Mouse (Mus musculus) MEL (cell line): ENCODE data around the gene Rnf103. TPM values are rescaled to one million over a fixed set of nuclear protein-coding genes. Genes with fewer than 3 reads are reported as not detected.

Experiments used
- DNase-seq: peaks from one replicate; pipeline ENCODE4 v3.0.0; 2011; ENCODE audit warnings: low read depth, low spot score
- H3K27ac ChIP-seq: 2 replicates; pipeline ENCODE4 v1.5.1; 2012; ENCODE audit warnings: low read depth, mild to moderate bottlenecking, control low read depth, low read length, moderate library complexity; ENCODE audit not compliant: control insufficient read depth
- H3K27me3 ChIP-seq, 2 experiments: fragments of 150-350 bp in 1 of 2; sonication (generic) in 1 of 2; 2 replicates each; pipeline ENCODE4 v1.6.1; 2012; ENCODE audit warnings: low read length in 2 of 2, mild to moderate bottlenecking in 2 of 2, improper control_type of control experiment in 1 of 2, moderate library complexity in 1 of 2; ENCODE audit not compliant: insufficient read depth in 2 of 2, control insufficient read depth in 1 of 2
- H3K36me3 ChIP-seq, 2 experiments: 2 replicates each; pipeline ENCODE4 v1.6.1; 2012 to 2014; ENCODE audit warnings: low read length in 2 of 2, improper control_type of control experiment in 1 of 2, inconsistent platforms in 1 of 2, mild to moderate bottlenecking in 1 of 2; ENCODE audit not compliant: insufficient read depth in 2 of 2, control insufficient read depth in 1 of 2
- H3K4me1 ChIP-seq, 2 experiments: fragments of 150-350 bp in 1 of 2; sonication (generic) in 1 of 2; 2 replicates each; pipeline ENCODE4 v1.6.1; 2012; ENCODE audit warnings: low read length in 2 of 2, improper control_type of control experiment in 1 of 2, mild to moderate bottlenecking in 1 of 2; ENCODE audit not compliant: insufficient read depth in 2 of 2, control insufficient read depth in 1 of 2
- H3K4me3 ChIP-seq, 2 experiments: fragments of 150-350 bp in 1 of 2; sonication (generic) in 1 of 2; 2 replicates each; pipeline ENCODE4 v1.5.1; 2012; ENCODE audit warnings: low read depth in 2 of 2, low read length in 2 of 2, mild to moderate bottlenecking in 2 of 2, moderate library complexity in 2 of 2, control low read depth in 1 of 2, improper control_type of control experiment in 1 of 2; ENCODE audit not compliant: control insufficient read depth in 1 of 2, insufficient read depth in 1 of 2
- H3K79me2 ChIP-seq: 2 replicates; pipeline ENCODE4 v1.6.1; 2012; ENCODE audit warnings: mild to moderate bottlenecking, low read length, moderate library complexity; ENCODE audit not compliant: control insufficient read depth, poor library complexity, insufficient read depth
- H3K9ac ChIP-seq: 2 replicates; pipeline ENCODE4 v1.6.1; 2012; ENCODE audit warnings: low read depth, mild to moderate bottlenecking, control low read depth, low read length, moderate library complexity; ENCODE audit not compliant: control insufficient read depth, poor library complexity, severe bottlenecking
- H3K9me3 ChIP-seq: fragments of 150-350 bp; sonication (generic); replicated peaks from 2 replicates; pipeline ENCODE4 v1.6.1; 2012; ENCODE audit warnings: mild to moderate bottlenecking, low read length, improper control_type of control experiment, moderate library complexity; ENCODE audit not compliant: insufficient read depth
- CHD1 ChIP-seq: IDR thresholded peaks from 2 replicates; pipeline ENCODE4 v1.6.1; 2012; ENCODE audit warnings: low read depth, mild to moderate bottlenecking, inconsistent platforms, low read length, improper control_type of control experiment
- CTCF ChIP-seq, 3 experiments: IDR thresholded peaks in 2 of 3; conservative IDR thresholded peaks in 1 of 3; 2 replicates each; pipeline ENCODE4 v1.5.1; 2011 to 2012; ENCODE audit warnings: low read length in 3 of 3, low read depth in 2 of 3, mild to moderate bottlenecking in 2 of 3, improper control_type of control experiment in 1 of 3, inconsistent platforms in 1 of 3, mixed read lengths in 1 of 3, moderate library complexity in 1 of 3; ENCODE audit not compliant: control insufficient read depth in 1 of 3, insufficient read depth in 1 of 3, poor library complexity in 1 of 3, severe bottlenecking in 1 of 3
- EP300 ChIP-seq, 2 experiments: IDR thresholded peaks; 2 replicates each; pipeline ENCODE4 v1.6.1; 2011; ENCODE audit warnings: improper control_type of control experiment in 2 of 2, low read length in 2 of 2, low read depth in 1 of 2, mild to moderate bottlenecking in 1 of 2
- ETS1 ChIP-seq: IDR thresholded peaks from 2 replicates; pipeline ENCODE4 v1.6.1; 2012; ENCODE audit warnings: low read depth, mild to moderate bottlenecking, inconsistent platforms, low read length, improper control_type of control experiment, moderate library complexity
- GATA1 ChIP-seq: IDR thresholded peaks from 2 replicates; pipeline ENCODE4 v1.6.1; 2011; ENCODE audit warnings: low read depth, low read length, improper control_type of control experiment
- HCFC1 ChIP-seq: IDR thresholded peaks from 2 replicates; pipeline ENCODE4 v1.6.1; 2012; ENCODE audit warnings: low read depth, mild to moderate bottlenecking, inconsistent platforms, low read length, improper control_type of control experiment, moderate library complexity
- JUND ChIP-seq: IDR thresholded peaks from 2 replicates; pipeline ENCODE4 v1.6.1; 2011; ENCODE audit warnings: low read depth, mild to moderate bottlenecking, improper control_type of control experiment, low read length
- MAFK ChIP-seq: IDR thresholded peaks from 2 replicates; pipeline ENCODE4 v1.6.1; 2011; ENCODE audit warnings: low read depth, mild to moderate bottlenecking, low read length, improper control_type of control experiment, borderline replicate concordance
- MYB ChIP-seq: IDR thresholded peaks from 2 replicates; pipeline ENCODE4 v1.6.1; 2011; ENCODE audit warnings: mild to moderate bottlenecking, low read depth, low read length, improper control_type of control experiment
- MYC ChIP-seq: IDR thresholded peaks from 2 replicates; pipeline ENCODE4 v1.6.1; 2011; ENCODE audit warnings: low read depth, mild to moderate bottlenecking, low read length, improper control_type of control experiment, moderate library complexity
- NELFE ChIP-seq: IDR thresholded peaks from 2 replicates; pipeline ENCODE4 v1.6.1; 2011; ENCODE audit warnings: low read depth, low read length, improper control_type of control experiment
- NRF1 ChIP-seq: IDR thresholded peaks from 2 replicates; pipeline ENCODE4 v1.6.1; 2014; ENCODE audit warnings: low read depth, mild to moderate bottlenecking, inconsistent platforms, low read length, improper control_type of control experiment, moderate library complexity; ENCODE audit not compliant: poor library complexity, insufficient read depth, severe bottlenecking
- POLR2A ChIP-seq, 2 experiments: IDR thresholded peaks; 2 replicates each; pipeline ENCODE4 v1.6.1; 2011 to 2012; ENCODE audit warnings: low read length in 2 of 2, mild to moderate bottlenecking in 2 of 2, control low read depth in 1 of 2, improper control_type of control experiment in 1 of 2, low read depth in 1 of 2, moderate library complexity in 1 of 2; ENCODE audit not compliant: control insufficient read depth in 1 of 2, insufficient read depth in 1 of 2, poor library complexity in 1 of 2
- RAD21 ChIP-seq: IDR thresholded peaks from 2 replicates; pipeline ENCODE4 v1.6.1; 2011; ENCODE audit warnings: mild to moderate bottlenecking, low read depth, low read length, improper control_type of control experiment
- TAL1 ChIP-seq: IDR thresholded peaks from 2 replicates; pipeline ENCODE4 v1.6.1; 2012; ENCODE audit warnings: mild to moderate bottlenecking, inconsistent platforms, low read length, moderate library complexity, mixed read lengths
- TCF12 ChIP-seq: IDR thresholded peaks from 2 replicates; pipeline ENCODE4 v1.6.1; 2014; ENCODE audit warnings: low read depth, mild to moderate bottlenecking, inconsistent platforms, low read length, improper control_type of control experiment, moderate library complexity
- USF1 ChIP-seq: IDR thresholded peaks from 2 replicates; pipeline ENCODE4 v1.6.1; 2014; ENCODE audit warnings: low read depth, mild to moderate bottlenecking, inconsistent platforms, low read length, improper control_type of control experiment, moderate library complexity
- ZC3H11A ChIP-seq: IDR thresholded peaks from 2 replicates; pipeline ENCODE4 v1.6.1; 2012; ENCODE audit warnings: low read depth, mild to moderate bottlenecking, inconsistent platforms, low read length, improper control_type of control experiment
- ZMIZ1 ChIP-seq: IDR thresholded peaks from 2 replicates; pipeline ENCODE4 v1.6.1; 2012; ENCODE audit warnings: low read depth, mild to moderate bottlenecking, inconsistent platforms, low read length, improper control_type of control experiment, moderate library complexity
- polyA plus RNA-seq, 2 experiments: library from polyadenylated mRNA; stranded (reverse) in 1 of 2; unstranded in 1 of 2; fragments of >175 nt in 1 of 2; fragments of >200 nt in 1 of 2; gene quantifications; 2 replicates each; pipeline versions ENCODE4 v1.2.1 to v1.2.4; 2012; ENCODE audit warnings: low replicate concordance in 2 of 2, low read depth in 1 of 2; ENCODE audit not compliant: insufficient read length in 2 of 2, insufficient read depth in 1 of 2, missing spikeins in 1 of 2
- total RNA-seq: library from RNA; depleted of rRNA; stranded (reverse); fragments of 300-350 nt; gene quantifications from 2 replicates; pipeline ENCODE4 v1.2.3, GENCODE M21; 2012

The Rnf103 gene
- total and polyA plus RNA-seq, 3 experiments = 3.3 to 4.9 TPM; not detected in 1

- no peak for DNase-seq
- Histone ChIP-seq H3K4me3 (no peak overlapping the region), H3K4me1 (no peaks in the 10 kb centered on the region)
- TF ChIP-seq ZMIZ1 = no peak
- TF ChIP-seq POLR2A (IDR thresholded peaks at IDR 0.05; ENCODE audit: control insufficient read depth in 1 of 2, insufficient read depth in 1 of 2, low read depth in 1 of 2, low read length in 2 of 2, poor library complexity in 1 of 2) = no peak
- no peak for TF ChIP-seq JUND
- no peak for TF ChIP-seq MAFK
- no peak for TF ChIP-seq MYB
- no peak for TF ChIP-seq ZC3H11A
- TF ChIP-seq HCFC1 = no peak
- TF ChIP-seq EP300 (IDR thresholded peaks at IDR 0.05; ENCODE audit: low read depth in 1 of 2, low read length in 2 of 2) = no peak
- TF ChIP-seq CHD1 = no peak
- TF ChIP-seq CTCF (IDR thresholded peaks at IDR 0.05 in 2 of 3, conservative IDR thresholded peaks at IDR 0.05 in 1 of 3; ENCODE audit: control insufficient read depth in 1 of 3, insufficient read depth in 1 of 3, low read depth in 2 of 3, low read length in 3 of 3, poor library complexity in 1 of 3, severe bottlenecking in 1 of 3) = no peak
- TF ChIP-seq NRF1 = no peak
- no peak for TF ChIP-seq NELFE
- no peak for TF ChIP-seq RAD21
- no peak for TF ChIP-seq TCF12
- no peak for TF ChIP-seq ETS1
- TF ChIP-seq USF1 = no peak
- TF ChIP-seq, all 39 proteins: peak for 0
- Histone ChIP-seq H3K79me2 (no peaks in the 10 kb centered on the region), H3K9me3 (no peaks in the 10 kb centered on the region), H3K27ac (no peak overlapping the region), H3K36me3 (peaks cover under 1 to 6% of the 10 kb centered on the region in 2 experiments; a peak in 2 of 4 replicates), H3K9ac (no peak overlapping the region), H3K27me3 (no peaks in the 10 kb centered on the region)
Measured at GRCm38 (mm10) chr6:71503001-71503400, 9.3 kb downstream of the Rnf103 start.

- Histone ChIP-seq H3K9ac (no peak overlapping the region), H3K4me3 (no peak overlapping the region), H3K27ac (no peak overlapping the region), H3K4me1 (no peaks in the 10 kb centered on the region), H3K27me3 (no peaks in the 10 kb centered on the region), H3K36me3 (peaks cover 3 to 6% of the 10 kb centered on the region in 2 experiments; a peak in 3 of 4 replicates), H3K79me2 (no peaks in the 10 kb centered on the region), H3K9me3 (no peaks in the 10 kb centered on the region)
- TF ChIP-seq MYC (0 out of 2 replicates have a peak, but pooled peaks have one; percentile 18), HCFC1 (no peak), GATA1 (peak; percentile 37; the same call in 1 of the 2 replicates), MAFK (no peak), TAL1 (no peak)
- peak; percentile 14 for DNase-seq
Measured at GRCm38 (mm10) chr6:71503670-71504069, 10.0 kb downstream of the Rnf103 start.
